Mouse (Mus musculus) B cell, adult 2 months (primary cell): ENCODE data around the gene Tmc8.
A peak's percentile ranks its signal among the peaks of the same experiment; 100 is the strongest.
"Not testable (repeated sequence)": the region's sequence is repeated elsewhere in the genome, so short reads cannot be mapped to it uniquely, and the experiment has no call there.

ENCODE experiments used
- DNase-seq, 2 experiments: peaks; one replicate each; pipeline ENCODE4 v3.0.0; 2022

The Tmc8 gene

DNA sequence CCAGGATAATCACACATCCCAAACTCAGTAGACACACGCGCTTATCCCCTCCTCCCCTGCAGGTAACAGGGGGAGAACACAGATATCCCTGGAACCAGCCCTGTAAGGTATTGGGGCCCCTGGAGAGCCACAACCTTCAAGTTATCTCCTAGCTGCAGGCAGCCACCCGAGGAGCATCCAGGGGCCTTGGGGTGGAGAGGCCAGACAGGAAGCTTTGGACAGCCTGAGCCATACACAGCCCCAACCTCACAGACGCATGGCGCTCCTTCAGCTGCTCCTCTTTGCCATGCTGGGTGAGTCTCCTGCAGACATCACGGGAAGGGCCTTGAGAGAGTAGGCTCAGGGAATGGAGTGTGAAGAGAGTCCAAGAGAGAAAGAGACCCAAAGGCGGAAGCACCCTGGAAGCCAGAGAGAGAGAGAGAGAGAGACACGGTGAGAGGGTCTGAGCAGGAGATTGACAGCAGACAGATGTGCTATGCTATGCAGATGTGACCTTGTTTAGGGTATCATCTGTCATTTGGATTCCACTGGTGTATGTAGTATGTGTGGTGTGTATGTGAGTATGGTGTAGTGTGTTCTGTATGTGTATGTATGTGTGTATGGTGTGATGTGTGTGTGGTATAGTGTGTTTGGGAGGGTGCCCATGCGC lies 15.8 kb downstream of the Tmc8 start, which contains the start of gene 6030468B19Rik:
Gene 6030468B19Rik, plus strand, starts transcription at position 150 of the 649 bp plus-strand sequence.
- DNase-seq: no peak

DNA sequence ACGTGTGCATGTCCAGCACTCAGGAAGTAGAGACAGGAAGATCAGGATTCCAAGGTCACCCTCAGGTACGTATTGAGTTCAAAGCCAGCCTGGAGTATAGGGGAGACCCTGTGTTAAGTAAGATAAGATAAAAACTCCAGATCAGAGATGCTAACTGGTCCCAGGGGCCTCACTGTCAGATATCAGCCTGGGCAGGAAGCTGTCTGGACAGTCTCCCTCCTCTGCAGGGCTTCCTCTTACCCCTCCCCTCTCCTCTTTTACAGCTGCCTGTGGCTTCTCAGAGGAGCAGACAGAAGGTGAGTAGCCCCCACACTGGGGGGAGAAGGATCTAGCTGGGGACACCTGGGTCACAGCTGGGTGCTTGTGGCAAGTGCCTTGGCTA lies 16.3 kb downstream of the Tmc8 start:
- peak; percentile 62 to 70 for DNase-seq

DNA sequence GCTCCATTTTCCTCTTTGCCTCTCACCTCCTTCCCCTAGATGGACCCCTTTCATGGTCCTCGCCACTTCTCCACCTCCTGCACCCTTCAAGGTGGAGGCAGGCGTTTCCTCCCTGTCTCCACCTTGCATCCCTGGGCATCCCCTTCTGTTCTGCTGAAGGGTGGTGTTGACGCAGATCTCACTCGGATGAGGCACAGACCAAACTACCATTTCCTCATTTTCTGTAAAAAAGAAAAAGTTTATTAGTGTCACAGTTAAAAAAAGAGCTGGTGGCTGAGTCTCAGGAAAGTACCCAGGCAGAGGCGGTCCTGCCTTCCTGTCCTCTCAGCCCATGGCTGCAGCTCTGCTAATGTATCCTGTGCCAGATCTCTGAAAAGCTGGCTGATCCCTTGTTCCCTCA lies 17.3 kb downstream of the Tmc8 start:
- DNase-seq: peak; percentile 75 to 80

DNA sequence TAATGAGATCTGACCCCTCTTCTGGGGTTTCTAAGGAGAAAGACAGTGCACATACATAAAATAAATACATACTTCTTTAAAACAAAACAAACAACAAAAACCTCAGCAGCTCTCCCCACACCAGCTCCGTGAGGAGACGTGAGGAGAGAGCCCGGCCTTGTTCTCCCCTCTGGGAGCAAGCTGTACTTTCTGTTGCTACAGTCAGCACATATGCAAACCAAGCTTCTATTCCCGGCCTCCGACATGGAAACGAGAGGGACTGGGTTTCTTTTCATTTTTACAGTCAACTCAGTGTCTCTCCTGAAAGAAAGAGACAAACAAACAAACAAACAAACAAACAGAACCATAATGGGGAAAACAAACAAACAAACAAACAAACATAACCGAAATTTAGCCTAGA lies 18.2 kb downstream of the Tmc8 start:
- no peak for DNase-seq

DNA sequence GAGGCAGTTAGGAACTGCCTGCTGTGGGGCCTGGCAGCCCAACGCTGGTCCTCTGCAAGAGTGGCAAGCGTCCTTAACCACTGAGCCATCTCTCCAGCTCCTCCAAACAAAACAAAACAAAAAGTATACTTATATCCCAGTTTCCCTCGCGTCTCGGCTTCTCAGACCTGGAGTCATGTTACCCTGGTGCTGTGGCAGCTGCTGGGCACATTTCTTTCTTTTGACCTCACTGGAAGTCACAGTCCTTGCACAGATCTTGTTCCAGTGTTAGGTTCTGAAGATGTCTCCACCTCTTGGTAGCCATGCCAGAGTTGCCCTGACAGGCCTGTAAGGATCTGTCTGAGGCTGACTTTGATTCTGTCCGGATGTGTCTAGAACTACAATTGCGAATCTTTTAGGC lies 19.8 kb downstream of the Tmc8 start:
- no peak for DNase-seq

DNA sequence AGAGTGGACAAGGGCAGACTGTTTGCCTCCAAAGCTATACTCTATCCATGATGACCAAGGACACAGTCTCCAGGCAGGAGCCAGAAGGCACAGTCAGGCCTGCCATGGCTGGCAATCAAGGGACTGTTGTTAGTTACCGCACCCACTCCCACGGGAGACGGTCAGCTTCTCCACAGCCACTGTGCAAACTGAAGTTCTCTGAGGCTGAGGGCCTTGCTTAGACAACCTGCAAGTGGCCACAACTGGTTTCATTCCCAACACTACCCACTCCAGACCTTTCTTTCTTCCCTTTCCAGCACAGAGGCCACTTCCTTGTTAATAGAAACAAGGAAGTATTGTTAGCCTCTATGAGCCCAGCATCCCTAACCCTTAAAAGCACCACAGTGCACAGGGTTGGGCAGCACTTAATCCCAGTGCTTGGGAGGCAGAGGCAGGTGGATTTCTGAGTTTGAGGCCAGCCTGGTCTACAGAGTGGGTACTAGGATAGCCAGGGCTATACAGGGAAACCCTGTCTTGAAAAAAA lies 21.4 kb downstream of the Tmc8 start:
- DNase-seq: no peak

DNA sequence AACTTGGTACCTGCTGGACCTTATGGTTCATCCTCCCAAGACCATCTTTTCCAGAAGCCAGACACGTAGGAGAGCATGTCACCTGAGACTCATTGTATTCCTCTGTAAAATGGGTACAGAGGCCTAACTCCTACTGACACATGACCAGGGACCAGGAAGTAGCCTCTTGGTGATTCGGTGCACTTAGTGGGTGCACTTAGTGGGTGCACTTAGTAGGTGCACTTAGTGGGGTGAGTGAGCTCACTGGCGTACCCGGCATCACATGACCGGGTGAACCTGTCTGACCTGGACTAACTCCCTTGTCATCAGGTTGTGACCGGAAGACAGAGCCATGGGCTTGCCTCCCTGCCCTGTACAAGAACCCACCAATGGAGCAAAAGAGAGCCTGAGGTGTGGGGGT lies 24.9 kb downstream of the Tmc8 start:
- no peak for DNase-seq

DNA sequence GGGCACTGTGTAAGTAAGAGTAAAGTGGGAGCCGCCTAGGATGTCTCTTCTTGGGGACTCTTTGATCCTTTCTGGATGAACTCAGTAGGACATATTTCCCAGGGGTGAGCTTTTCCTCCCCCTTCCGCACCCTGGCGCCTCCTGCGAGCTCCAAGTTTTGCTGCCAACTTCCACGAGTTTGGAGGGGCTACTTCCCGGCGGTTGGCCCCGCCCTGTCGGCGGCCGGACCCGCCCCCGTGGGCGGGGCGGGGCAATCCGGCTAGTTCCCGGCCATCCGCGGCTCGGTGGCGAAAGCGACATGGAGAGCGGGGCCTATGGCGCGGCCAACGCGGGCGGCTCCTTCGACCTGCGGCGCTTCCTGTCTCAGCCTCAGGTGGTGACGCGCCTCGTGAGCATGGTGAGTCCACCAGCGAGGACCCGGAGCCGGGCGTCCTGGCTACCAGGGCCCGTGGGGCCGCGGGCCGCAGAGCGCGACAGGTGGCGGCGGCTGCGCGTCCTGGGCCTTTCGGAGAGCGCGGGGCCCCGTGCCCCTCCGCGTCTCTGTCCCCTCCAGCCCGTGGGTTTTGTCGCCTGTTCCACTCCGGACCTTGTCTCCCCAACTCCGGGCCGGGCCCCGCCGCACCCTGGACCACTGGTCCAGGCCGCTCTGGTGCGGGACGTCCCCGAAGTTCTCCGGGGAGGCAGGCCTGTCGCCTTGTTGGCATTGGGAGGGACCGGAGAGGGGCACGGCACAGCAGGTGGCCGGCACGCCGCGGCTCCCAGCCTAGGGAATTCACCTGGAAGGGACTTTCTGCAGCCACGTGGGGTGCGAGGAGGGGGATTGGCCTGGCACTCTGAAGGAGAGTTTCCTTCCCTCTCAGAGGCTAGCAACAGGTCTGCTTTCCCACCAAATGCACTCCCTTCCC lies 27.8 kb downstream of the Tmc8 start, which contains the start of the genes Gm20708 and Syngr2:
Gene Gm20708, plus strand, starts transcription at position 262 of the 905 bp plus-strand sequence.
Gene Syngr2, plus strand, starts transcription at position 262 of the 905 bp plus-strand sequence.
- peak; percentile 80 to 83 for DNase-seq

DNA sequence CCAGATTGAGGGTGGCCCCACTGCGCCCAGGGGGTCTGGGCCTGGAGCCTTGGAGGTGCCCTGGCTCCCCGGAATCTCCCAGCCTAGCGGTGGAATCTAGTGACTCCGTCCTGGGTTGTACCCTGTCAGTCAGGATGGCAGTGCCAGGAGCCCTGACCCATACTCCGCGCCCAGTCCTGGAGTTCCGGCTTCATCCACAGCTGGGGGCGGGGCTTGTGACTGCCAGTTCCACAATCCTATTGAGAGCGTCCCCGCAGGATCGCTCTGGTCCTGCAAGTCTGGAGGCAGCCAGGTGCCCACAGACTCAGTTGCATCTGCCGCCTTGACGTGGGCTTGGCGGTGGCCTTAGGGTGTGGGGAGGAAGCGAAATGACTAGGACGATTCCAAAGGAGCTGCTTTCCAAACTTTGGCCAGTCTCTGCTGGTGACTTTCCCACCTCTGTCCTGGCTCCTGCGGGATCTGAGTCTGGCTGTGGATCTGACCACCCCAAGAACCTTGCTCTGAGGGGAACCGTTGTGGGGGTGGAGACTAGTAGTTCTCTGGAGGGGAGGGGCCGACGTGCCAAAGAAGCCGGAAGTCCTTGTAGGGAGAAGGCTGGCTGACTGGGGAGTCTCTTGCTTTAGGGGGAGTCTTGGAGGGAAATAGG lies 28.6 kb downstream of the Tmc8 start:
- peak; percentile 83 to 84 for DNase-seq

DNA sequence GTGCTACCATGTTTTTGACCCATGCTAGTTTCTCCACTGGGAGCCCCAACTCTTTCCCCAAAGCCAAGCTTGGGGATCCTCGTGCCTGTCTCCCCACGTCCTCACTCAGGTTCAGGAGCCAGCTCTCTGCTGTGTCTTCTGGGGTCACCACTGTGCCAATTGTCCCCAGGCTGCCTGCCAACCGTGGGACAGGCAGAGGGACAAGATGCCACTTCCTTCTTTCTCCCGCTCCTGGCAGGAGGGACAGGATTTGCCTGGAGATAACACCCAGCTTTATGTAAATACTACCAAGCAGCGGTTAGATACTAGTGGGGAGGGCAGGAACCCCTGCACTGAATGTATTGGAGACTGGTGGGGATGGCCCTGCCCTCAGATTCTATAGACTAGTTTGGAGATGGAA lies 32.0 kb downstream of the Tmc8 start:
- DNase-seq: no peak

DNA sequence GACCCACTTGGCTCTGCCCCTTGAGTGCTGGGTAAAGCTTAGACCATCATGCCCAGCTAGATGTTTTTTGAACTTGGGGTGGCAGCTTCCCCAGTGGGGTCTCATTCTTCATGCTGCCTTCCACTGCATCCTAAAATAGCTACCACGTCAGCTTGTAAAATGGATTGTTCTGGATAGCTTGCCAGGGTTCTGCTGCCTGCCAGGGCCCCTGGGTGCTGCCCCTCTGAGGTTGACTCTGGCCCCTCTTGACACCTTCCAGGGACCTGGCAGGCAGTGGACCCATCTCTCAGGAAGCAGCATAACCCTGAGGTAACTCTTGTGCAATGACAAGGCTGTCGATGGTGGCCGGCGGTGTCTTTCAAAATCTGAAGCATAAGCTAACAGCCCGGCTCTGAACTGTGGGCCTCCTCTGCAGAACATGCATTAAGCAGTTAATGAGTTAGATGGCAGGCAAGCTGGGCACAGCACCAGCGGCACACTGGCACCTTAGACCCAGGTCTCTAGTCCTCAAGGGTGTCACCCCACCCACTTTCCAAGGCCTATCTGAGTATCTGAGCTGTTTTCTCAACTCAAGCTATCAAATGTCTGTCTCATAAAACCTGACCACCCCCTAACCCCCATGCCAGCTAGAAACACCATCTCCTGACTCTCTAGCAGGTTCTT lies 33.0 kb downstream of the Tmc8 start:
- DNase-seq: no peak

DNA sequence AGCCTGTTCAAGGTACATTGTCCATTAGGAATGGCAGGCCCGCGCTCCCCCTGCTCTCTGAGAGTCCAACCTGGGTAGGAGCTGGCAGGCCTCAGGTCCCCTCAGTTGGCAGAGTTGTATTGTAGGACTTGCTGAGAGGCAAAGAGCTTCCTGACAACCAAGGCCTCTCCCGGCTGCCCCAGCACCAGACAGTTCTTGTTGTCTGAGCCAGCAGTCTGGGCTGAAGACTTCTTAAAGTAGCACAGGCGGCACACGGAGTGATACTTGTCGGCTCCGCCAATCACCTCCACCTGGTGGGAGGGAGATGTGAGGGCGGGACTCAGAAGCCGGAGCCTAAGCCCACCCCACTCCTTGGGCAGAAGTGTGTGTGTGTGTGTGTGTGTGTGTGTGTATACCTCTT lies 34.0 kb downstream of the Tmc8 start:
- not testable (repeated sequence) for DNase-seq

DNA sequence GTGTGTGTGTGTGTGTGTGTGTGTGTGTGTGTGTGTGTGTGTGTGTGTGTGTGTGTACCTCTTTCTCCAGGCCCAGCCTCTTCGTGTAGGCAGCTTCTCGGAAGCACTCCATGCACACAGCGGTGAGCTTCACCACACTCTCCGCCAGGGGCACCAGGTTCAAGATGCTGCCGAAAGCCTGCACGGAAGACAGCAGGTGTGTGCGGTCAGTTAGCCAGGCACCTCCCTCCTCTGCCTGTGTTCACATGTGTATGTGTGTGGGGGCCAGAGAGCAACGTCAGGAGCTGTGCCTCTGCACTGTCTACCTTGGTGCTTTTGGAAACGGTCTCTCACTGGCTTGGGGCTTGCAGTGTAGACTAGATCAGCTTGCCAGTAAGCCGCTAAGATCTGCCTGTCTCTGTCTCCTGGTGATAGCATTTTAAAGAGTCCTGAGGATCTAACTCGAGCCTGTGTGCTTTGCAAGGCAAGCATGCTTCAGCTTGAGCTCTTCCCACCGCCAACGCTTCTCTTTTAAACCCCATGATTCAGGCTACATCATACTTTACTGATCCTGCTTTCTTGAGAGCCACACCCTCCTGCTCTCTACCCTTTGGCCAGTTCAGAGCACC lies 34.6 kb downstream of the Tmc8 start:
- no peak for DNase-seq

DNA sequence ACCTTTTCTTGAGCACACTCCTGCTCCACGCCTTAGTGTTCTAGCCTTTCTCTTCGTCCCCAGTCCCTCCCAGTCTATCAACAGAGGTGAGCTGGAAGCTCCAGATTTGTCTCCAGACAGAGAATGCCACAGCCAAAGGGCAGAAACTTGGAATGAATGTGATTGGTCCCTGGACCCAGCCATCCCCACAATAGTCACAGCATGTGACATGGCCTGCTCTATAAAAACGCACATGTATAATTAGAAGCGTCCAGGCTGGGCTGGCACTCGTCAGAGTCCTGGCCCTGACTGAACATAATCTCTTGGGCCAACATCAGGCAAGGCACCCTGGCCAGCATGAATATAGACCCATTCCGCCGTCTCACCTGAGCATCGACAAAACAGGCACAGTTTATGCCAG lies 37.2 kb downstream of the Tmc8 start:
- DNase-seq: no peak

DNA sequence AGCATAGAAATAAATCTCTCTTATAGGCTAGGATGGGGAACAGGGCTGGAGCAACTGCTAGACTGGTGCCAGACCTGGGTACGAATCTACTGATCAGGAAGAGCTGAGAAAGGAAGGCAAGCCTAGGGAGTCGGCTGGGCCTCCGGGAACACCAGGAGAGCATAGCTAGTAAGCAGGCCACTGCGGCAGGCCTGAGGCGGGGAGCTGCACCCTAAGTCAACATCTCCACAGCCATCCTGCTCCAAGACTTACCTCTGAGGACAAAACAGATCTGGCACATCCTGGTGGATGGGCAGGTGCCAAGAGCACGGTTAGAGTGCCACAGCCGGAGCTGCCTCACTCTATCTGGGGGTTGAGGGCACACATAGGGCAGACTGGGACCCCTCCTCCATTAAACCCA lies 38.3 kb downstream of the Tmc8 start:
- no peak for DNase-seq

DNA sequence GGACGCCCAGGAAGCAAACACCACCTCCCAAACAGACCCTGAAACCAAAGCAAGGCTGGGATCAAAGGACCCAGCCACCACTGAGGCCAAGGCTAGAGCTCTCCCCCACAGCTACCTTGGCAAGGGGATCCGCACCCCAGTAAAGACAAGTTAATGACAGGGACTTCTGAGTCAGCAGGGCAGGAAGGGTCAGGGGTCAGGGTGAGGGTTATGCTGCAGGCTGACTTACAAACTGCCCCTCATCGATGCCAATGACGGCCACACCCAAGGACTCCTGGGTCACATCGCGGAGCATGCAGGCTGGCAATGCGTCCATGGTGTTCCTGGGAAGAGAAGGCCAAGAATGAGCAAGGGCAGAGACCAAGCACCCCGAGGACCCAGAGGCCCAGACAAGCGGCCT lies 40.0 kb downstream of the Tmc8 start:
- no peak for DNase-seq

DNA sequence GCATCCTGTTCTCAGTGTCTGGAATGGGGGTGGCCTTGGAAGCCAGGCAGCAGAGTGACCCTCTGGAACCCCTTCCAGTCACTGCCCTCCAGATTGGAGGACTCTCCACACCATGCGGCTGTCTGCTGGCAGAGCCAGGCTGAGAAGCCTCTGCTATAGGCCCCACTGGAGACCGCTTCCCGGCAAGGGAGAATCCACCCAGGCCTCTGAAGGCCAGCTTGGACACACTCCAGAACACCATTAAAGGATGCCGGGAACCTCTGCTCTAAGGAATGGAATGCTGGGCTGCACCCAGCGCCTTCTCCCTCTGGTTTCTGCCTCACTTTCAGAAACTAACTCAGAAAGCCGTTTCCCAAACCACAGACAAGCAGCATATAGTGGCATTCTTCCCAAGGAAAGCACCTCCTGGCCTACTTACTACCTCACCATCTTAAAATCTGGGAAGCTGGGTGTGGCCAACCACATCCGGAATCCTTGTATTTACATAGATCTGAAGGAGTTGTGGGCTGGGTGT lies 40.9 kb downstream of the Tmc8 start:
- no peak for DNase-seq

DNA sequence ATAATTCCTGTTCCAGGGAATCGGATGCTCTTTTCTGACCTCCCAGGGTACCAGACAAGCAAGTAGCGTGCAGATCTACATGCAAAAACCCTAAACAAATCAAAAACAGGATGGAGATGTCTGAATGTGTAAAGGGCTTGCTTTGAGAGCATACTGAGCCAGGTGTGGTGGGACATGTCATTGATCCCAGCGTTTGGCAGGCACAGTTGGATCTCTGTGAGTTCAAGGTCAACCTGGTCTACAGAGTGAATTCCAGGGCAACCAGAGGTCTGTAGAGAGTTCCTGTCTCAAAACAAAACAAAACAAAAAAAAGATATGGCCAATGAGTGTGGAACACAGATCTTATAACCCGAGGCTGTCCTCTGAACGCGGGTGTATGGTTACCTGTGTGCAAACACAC lies 41.5 kb downstream of the Tmc8 start:
- DNase-seq: no peak

DNA sequence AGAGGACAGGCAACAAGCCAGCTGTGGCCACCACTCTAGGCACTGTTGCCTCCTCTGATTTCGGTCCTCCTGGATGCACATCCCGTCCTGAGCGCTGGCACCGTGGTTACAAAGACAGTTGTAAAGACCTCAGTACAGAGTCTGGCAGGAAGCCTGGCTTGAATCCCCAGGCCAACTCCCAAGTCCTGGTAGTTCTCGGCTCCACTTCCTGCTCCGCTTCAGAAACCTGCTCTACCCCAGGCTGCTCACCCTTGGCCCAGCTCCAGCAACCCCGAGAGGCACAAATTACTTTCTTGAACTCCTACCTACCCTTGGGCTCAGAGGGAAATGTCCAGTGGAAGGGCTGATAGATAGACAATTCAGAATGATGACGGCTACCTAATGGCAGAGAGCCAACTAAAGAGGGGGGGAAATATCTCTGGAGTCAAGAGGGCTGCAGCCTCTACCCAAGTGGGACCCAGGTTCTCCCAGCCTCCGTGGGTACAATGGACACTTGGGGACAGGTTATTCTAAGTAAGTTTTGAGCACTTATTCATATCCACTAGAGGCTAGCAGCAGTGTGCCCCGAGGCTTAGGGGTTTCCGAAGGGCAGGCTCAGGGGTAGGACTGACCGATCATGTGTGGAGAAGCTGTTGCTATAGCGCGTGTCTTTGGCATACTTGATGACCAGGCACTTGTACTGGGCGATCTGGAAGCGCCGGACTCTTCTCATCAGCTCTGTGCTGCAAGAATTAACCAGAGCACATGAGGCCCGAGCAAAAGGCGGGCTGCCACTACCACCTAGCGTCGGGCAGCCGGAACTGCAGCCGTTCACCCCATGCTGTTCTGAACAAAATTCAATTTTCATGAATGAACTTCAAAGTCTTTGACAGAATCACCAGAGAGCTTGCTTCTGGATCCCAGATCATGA lies 42.4 kb downstream of the Tmc8 start:
- peak; percentile 85 to 86 for DNase-seq

DNA sequence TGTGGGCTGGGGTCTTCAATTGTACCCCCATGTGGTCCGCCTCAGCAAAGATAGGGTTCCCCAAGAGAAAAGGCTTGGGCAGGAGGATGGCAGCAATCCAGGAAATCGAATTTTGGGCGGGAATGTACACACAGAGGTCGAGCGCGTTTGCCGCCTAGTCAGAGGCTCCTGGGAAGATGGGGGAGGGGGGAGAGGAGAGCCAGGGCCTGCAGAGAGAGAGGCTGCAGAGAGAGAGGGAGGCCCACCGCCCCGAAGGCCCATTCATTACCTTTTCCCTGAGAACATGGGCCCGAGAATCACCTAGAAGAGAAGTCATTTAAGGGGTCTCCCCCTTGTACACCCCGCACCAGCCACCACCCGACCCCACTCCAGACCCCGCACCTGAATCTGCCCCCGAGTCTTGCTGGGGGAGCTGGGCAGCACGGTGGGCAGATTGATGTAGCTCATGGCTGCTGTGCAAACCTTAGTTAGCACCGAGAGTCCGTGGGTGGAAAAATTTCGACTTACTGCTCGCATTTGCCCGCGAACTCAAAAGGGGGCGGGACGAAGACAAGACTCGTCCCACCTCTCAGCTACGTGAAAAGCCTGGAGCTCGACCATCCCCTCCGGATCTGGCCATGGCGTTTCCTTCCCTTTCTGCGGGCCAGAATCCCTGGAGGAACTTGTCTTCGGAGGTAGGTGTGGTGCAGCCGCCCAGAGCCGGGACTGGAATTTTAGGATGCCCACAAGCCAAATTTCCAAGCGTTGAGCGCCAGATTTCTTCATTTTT lies 43.6 kb downstream of the Tmc8 start, which contains the start of the genes Afmid and Tk1:
Gene Afmid, plus strand, starts transcription at position 592 of the 769 bp plus-strand sequence.
Gene Tk1, minus strand, starts transcription at position 760 of the 769 bp plus-strand sequence.
- DNase-seq: peak; percentile 33 to 36
